Mouse (Mus musculus): ENCODE data around the gene Evc2. TPM values are rescaled to one million over a fixed set of nuclear protein-coding genes. Genes with fewer than 3 reads are reported as not detected.

Evc2 gene
- polyA plus RNA-seq, 1 experiment, result 1.1 TPM

DNA sequence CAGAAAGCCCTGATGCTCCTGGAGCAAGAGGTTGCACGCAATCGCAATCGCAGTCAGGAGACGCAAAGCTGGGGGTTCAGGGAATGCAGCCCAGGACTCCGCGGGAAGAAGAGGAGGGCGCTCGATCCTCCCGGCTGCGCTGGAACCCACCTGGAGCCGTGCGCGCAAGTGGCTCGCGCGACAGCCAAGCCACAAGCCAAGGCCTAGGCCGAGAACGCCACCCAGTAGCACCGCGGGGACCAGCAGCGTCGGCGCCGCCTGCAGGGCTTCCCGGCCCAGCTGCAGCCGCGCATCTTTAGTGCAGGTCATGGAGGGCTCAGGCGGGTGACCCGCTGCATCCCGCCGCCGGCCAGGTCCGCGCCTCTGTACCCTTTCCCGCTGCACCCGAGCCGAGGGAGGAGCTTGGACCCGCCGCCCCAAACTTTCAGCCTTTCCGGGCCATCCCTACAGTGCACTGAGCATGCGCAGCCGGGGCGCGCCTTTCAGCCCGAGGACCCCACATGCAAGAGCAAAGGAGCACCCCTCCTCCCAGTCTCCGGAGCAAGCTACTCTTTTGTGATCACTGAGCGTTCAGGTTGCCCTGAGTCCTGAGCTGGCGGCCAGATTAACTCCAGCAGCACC, 1.7 kb upstream of the Evc2 start, which contains the start of gene Evc:
TSS of gene Evc (minus strand) at position 410 of the 621 bp plus-strand sequence.
- peak within 1 kb of the TSS; percentile 63 for H3K4me3 ChIP-seq (ENCODE audit: insufficient read depth, low read depth, low read length)
- 0 out of 2 replicates have a peak, but pooled peaks cover 2% of the 10 kb centered on the region for H3K4me1 ChIP-seq (ENCODE audit: control insufficient read depth, insufficient read depth, insufficient read length, low read length)
- no peak within 1 kb of the TSS for H3K27ac ChIP-seq (replicated peaks; ENCODE audit: low read depth, low read length)

DNA sequence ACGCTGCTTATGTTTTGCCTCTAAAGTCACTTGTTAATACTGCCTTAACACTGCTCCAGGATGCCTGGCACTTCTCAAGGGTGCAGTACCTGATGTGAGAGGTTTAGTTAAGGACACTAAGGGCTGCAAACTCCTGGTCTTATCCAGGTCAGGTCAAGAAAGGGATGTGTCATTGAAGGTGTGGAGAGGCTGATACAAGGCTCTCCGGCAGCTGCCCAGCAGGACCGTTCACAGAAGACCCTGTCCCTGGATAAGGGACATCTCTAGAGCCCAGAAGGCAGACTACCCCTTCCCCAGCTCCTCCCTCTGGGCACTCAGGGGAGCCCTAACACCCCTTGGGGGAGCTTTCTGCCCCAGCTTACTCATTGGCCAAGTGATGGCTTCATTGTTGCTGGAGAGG, 603 bp upstream of the Evc2 start:
- Histone ChIP-seq H3K4me3 (ENCODE audit: insufficient read depth, low read depth, low read length) (no peak overlapping the region), H3K27ac (replicated peaks; ENCODE audit: low read depth, low read length) (no peak overlapping the region)

DNA sequence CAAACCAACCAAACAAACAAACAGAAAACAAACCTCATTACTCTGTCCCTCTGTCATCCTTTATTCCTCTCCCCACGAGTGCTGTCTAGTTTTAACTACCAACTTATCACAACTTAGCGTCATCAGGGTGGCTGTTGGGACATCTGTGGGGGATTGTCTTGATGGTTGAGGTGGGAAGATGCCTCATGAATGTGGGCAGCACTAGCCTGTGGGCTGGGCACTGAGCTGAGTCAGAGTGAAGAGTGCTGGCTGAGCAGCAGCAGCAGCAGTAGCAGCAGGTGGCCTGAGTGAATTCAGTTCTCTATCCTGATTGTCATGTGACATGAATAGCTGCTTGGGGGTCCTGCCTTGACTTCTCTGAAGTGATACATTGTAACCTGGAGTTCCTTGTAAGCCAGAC, 5.7 kb downstream of the Evc2 start:
- H3K4me3 ChIP-seq (ENCODE audit: insufficient read depth, low read depth, low read length), result no peak overlapping the region
- no peaks in the 10 kb centered on the region for H3K4me1 ChIP-seq (ENCODE audit: control insufficient read depth, insufficient read depth, insufficient read length, low read length)
- H3K27ac ChIP-seq (replicated peaks; ENCODE audit: low read depth, low read length), result no peak overlapping the region

More for the DNA sequence above, 603 bp upstream of the Evc2 start:
- 0 out of 2 replicates have a peak, but pooled peaks cover 2% of the 10 kb centered on the region for H3K4me1 ChIP-seq (ENCODE audit: control insufficient read depth, insufficient read depth, insufficient read length, low read length)

DNA sequence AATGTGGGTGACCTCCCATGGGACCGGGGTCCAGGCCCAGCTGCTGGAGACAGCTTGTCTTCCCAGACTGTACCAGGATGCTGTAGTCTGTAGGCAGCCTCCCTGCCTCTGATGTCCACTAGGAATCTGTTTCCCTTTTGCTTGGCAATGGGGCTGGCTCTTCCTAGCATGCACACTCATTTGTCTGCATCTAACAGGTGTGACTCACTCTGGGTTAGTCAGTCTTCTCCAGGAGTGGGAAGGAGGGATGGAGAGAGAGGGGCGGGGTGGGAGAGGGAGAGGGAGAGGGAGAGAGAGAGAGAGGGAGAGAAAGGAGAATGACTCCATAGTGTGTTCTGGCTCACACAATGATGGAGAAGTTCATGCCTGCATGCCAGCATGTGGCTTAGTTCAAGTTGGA, 13.5 kb downstream of the Evc2 start:
- Histone ChIP-seq H3K27ac (replicated peaks; ENCODE audit: low read depth, low read length) (no peak overlapping the region), H3K4me3 (ENCODE audit: insufficient read depth, low read depth, low read length) (no peak overlapping the region), H3K4me1 (ENCODE audit: control insufficient read depth, insufficient read depth, insufficient read length, low read length) (no peaks in the 10 kb centered on the region)

DNA sequence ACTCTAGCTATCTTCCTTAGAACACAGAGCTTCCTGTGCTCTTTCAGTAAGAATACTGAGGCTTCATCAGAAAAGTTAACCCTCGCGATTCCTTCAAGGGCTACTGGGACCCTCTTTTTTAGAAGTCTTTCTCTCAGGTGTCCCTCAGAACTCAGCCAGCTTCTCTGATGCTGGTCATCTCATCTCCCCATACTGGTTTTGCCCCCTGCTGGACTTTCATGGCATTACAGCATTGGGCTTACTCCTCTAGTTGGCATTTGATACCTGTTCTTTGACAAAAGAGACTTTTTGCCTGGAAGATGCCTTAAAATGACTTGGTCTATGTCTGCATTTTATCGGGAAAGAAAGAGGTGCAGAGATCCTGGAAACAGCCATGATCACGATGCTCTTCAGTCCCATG, 16.1 kb downstream of the Evc2 start:
- H3K27ac ChIP-seq (replicated peaks; ENCODE audit: low read depth, low read length), result no peak overlapping the region
- no peak overlapping the region for H3K4me3 ChIP-seq (ENCODE audit: insufficient read depth, low read depth, low read length)
- H3K4me1 ChIP-seq (ENCODE audit: control insufficient read depth, insufficient read depth, insufficient read length, low read length), result no peaks in the 10 kb centered on the region

DNA sequence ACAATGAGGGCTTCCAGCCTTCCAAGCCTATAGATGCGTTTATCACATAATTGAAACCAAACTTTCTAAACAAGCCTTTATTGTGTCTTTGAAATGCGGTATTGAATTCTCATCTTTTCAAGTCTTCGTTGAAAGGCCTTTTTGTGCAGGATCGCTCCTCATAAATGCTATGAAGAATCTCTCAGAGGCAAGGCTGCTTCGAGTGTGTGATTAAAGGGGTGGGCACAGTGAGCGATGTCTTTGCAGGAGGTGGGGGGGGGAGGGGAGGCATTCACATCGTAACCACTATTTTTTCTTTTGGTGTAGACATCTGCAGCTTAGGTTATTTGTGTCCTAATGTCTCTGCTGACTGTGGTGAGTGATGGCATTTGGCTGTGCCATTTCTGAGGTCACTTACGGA, 17.7 kb downstream of the Evc2 start:
- Histone ChIP-seq H3K4me1 (ENCODE audit: control insufficient read depth, insufficient read depth, insufficient read length, low read length) (no peaks in the 10 kb centered on the region), H3K27ac (replicated peaks; ENCODE audit: low read depth, low read length) (no peak overlapping the region), H3K4me3 (ENCODE audit: insufficient read depth, low read depth, low read length) (no peak overlapping the region)

DNA sequence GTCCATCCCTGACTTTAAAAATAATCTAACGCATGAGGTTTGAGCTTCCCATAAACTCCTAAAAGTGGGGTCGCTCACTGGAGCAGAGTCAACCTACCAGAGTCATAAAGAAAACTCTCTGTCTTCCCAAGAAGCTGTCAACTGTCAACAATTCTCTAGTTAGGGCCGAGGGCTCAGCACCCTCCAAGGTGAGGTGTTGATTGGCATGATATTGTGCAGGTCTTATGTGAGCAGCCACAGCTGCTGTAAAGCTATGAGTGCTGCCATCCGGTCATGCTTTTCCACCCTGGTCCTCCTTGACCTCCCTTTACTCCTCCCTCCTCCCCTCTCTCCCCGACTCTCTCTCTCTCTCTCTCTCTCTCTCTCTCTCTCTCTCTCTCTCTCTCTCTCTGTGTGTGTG, 24.3 kb downstream of the Evc2 start:
- no peak overlapping the region for H3K27ac ChIP-seq (replicated peaks; ENCODE audit: low read depth, low read length)
- no peak overlapping the region for H3K4me3 ChIP-seq (ENCODE audit: insufficient read depth, low read depth, low read length)
- H3K4me1 ChIP-seq (ENCODE audit: control insufficient read depth, insufficient read depth, insufficient read length, low read length), result no peaks in the 10 kb centered on the region

DNA sequence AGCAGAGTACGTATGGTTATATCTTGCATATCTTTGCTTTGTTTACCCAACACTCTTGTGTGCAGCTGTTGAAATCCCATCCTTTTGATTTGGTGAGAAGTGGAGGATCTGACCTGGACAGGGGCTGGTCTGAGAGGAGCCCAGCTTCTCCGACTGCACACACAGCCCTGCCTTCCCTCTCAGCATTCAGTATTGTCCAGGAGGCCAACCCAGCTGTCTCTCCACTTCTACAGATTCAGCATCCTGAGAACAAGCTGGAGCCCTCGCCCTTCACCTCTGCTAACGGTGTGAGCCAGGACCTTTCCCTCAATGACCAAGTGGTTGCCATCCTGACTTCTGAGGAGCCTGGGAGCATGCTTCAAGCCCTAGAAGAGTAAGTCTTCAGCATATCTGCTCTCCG, 25.0 kb downstream of the Evc2 start:
- no peak overlapping the region for H3K4me3 ChIP-seq (ENCODE audit: insufficient read depth, low read depth, low read length)
- H3K27ac ChIP-seq (replicated peaks; ENCODE audit: low read depth, low read length), result no peak overlapping the region
- no peaks in the 10 kb centered on the region for H3K4me1 ChIP-seq (ENCODE audit: control insufficient read depth, insufficient read depth, insufficient read length, low read length)

DNA sequence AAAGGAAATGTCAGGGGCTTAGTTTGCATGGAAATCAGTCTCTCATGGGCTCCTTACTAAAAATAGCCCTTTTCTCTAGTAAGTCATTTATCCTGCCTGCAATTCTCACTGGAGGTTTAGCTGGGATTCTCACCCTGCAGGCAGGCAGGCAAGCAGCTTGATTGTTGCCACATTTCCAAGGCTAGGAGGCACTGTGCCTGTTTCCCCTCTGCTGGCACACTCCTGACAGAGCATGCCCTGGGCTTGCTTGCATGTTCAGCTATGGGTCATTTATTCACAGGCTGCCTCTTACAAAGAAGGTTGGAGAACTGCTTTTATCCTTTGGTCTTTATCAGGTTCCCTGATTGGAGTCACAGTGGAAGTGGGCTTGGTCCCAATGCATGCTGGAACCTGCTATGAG, 27.5 kb downstream of the Evc2 start:
- Histone ChIP-seq H3K4me1 (ENCODE audit: control insufficient read depth, insufficient read depth, insufficient read length, low read length) (no peaks in the 10 kb centered on the region), H3K4me3 (ENCODE audit: insufficient read depth, low read depth, low read length) (no peak overlapping the region), H3K27ac (replicated peaks; ENCODE audit: low read depth, low read length) (no peak overlapping the region)

DNA sequence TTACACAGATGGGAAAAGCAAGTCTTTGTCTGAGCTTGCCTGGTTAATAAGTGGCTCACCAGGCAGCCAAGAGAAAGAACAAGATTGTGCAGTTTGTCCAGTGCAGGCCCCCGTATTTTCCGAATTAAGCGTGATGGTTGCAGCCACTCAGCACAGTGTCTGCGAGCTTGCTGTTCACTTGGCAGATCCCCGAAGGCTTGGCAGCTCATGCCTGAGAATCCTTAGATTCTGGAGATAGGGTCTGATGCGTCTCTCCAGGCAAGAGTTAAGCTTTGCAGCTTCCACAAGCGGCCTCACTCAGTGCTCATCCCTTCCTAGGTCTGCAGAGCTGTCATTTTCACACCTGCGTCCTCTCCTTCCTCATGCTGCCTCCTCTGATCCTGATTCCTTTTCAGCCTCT, 30.5 kb downstream of the Evc2 start:
- H3K4me1 ChIP-seq (ENCODE audit: control insufficient read depth, insufficient read depth, insufficient read length, low read length), result no peaks in the 10 kb centered on the region
- H3K27ac ChIP-seq (replicated peaks; ENCODE audit: low read depth, low read length), result no peak overlapping the region
- no peak overlapping the region for H3K4me3 ChIP-seq (ENCODE audit: insufficient read depth, low read depth, low read length)

DNA sequence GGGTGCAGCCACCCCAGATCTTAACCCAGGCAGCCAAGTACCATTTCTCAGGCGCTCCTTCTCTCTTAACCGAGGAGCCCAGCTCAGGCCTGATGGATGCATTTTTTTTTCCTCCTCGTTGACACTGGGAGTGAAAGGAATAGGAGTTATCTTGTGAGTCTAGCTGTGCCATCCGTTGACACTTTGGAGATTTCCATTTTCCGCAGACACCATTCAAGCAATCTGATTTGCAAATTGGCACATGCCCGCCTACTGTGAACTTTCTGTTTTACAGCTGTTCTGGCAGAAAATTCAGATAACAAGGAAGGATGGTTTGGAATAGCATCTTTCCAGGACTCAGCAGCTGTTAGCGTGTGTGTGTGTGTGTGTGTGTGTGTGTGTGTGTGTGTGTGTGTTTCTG, 39.1 kb downstream of the Evc2 start:
- Histone ChIP-seq H3K4me1 (ENCODE audit: control insufficient read depth, insufficient read depth, insufficient read length, low read length) (no peaks in the 10 kb centered on the region), H3K27ac (replicated peaks; ENCODE audit: low read depth, low read length) (no peak overlapping the region), H3K4me3 (ENCODE audit: insufficient read depth, low read depth, low read length) (no peak overlapping the region)

DNA sequence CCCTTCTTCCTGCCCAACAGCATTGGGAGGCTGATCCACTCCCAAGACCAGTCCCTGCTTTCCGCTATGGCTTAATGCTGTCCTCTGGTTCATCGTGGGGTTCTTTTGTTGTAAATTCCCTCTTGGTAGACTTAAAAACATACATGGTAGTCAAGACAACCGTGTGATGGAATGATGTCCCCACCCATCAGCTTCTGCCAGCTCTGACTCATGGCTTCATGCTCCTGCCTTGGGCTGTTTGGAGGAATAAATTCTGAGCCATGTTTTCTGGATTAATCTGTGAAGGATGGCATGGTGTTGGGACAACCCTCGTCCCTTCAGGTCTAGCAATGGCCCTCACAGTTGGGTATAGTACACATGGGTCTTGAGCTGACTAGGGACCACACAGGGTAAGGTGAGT, 42.3 kb downstream of the Evc2 start:
- Histone ChIP-seq H3K4me1 (ENCODE audit: control insufficient read depth, insufficient read depth, insufficient read length, low read length) (no peaks in the 10 kb centered on the region), H3K4me3 (ENCODE audit: insufficient read depth, low read depth, low read length) (no peak overlapping the region), H3K27ac (replicated peaks; ENCODE audit: low read depth, low read length) (no peak overlapping the region)

DNA sequence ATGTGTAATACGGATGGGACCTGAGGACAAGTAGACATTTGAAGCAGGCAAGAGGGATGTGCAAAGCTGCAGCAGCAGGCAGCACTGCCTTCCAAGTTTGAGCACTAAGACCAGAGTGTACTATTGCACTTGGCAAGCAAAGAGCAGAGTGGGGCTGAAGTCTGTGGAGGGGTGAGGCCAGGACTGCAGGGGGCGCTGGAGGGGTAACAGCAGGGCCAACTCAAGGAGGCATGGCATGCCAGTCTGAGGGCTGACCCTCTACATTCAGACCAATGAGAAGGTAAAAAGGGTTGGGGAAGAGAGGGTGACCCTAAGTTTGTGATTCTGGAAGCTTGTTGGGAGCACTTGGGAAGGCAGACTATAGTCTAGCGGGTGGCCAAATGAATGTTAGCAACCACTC, 45.3 kb downstream of the Evc2 start:
- no peaks in the 10 kb centered on the region for H3K4me1 ChIP-seq (ENCODE audit: control insufficient read depth, insufficient read depth, insufficient read length, low read length)
- H3K27ac ChIP-seq (replicated peaks; ENCODE audit: low read depth, low read length), result no peak overlapping the region

DNA sequence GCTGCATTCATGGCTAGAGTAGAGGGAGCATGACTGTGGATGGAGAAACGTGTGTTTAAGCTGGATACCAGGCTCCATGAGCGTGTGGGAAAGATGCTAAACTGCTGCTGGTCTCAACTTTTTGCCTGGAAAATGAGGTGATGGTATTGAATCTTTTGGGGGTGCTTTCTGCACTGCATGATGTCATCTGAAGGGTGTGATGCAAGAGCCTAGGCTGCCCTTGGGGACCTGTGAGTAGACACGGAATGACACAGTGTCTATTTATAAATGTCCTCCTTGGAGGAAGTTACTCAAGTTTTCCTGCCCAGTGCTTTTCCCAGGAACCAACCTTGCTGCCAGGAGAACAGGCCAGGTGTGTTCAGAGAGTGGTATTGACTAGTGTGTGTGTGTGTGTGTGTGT, 50.3 kb downstream of the Evc2 start:
- no peak overlapping the region for H3K4me3 ChIP-seq (ENCODE audit: insufficient read depth, low read depth, low read length)
- no peak overlapping the region for H3K27ac ChIP-seq (replicated peaks; ENCODE audit: low read depth, low read length)
- no peaks in the 10 kb centered on the region for H3K4me1 ChIP-seq (ENCODE audit: control insufficient read depth, insufficient read depth, insufficient read length, low read length)

More for the DNA sequence above, 45.3 kb downstream of the Evc2 start:
- no peak overlapping the region for H3K4me3 ChIP-seq (ENCODE audit: insufficient read depth, low read depth, low read length)

DNA sequence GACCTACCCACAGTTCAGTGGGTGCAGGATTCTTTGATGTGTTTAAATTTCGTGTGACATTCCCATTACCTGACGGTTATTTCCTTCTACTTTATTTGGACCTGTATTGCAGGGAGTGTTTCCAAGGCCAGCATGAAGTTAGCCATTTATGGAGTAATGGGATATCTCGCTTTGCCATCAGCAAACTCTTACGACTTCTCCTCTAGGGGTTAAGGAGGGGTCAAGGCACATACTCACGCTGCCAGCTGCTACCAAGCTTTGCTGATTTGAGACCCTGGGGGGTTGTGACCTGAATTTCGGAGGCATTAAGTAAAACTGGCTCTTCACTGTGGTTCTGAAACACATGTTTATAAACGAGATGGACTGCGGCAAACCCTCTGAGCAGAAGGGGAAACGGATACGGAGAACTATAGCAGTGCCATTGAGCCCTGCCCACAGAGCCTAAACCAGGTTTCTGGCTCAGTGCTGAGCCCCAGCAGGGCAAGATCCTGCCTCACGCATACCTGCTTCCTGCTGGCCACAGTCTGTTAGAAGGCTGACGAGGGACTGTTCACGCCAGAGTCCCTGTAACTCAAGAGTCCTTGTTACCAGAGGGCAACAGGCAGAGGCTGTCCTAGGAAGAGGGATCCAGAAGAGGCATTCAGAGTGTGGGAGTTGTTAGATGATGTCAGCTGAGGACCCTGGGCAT, 51.7 kb downstream of the Evc2 start:
- H3K27ac ChIP-seq (replicated peaks; ENCODE audit: low read depth, low read length), result no peak overlapping the region
- H3K4me3 ChIP-seq (ENCODE audit: insufficient read depth, low read depth, low read length), result no peak overlapping the region

DNA sequence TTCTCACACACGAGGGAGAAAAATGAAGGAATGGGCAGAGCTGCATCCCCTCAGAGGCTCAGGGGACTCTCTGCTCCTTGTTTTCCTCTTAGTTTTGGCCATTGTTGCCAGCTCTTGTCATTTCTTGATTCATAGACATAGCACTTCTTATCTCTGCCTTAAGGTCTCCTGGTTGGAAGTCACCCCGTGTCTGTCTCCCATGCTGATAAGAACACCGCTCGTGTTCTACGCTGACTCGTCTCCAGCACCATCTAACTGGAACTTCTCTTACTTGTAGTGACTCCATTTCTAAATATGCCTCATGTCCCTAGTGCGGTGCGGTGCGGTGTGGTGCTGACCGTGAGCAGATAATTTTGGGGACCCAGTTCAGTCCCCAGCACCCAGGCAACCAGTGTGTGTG, 52.6 kb downstream of the Evc2 start:
- Histone ChIP-seq H3K27ac (replicated peaks; ENCODE audit: low read depth, low read length) (no peak overlapping the region), H3K4me1 (ENCODE audit: control insufficient read depth, insufficient read depth, insufficient read length, low read length) (no peaks in the 10 kb centered on the region), H3K4me3 (ENCODE audit: insufficient read depth, low read depth, low read length) (no peak overlapping the region)

More for the DNA sequence above, 51.7 kb downstream of the Evc2 start:
- H3K4me1 ChIP-seq (ENCODE audit: control insufficient read depth, insufficient read depth, insufficient read length, low read length), result no peaks in the 10 kb centered on the region
